Mouse (Mus musculus) limb, embryonic 11.5 days (tissue): Measurements from ENCODE around the gene Gfra1. TPM values are rescaled to one million over a fixed set of nuclear protein-coding genes. Genes with fewer than 3 reads are reported as not detected.

Experiments used
- ATAC-seq: fragments of 200-750 bp; cut with Nextera tagmentation; 2 replicates; pipeline ENCODE4 v1.8.0; 2017; ENCODE audit warnings: low read depth; ENCODE audit not compliant: insufficient number of reproducible peaks, low FRiP score, low TSS enrichment
- DNase-seq: peaks from one replicate; pipeline ENCODE4 v3.0.0-alpha.2; 2015; ENCODE audit warnings: low spot score
- H3K27ac ChIP-seq: fragments of 300-500 bp; sonication (generic); replicated peaks from 2 replicates; pipeline ENCODE4 v1.5.1; 2014; ENCODE audit warnings: low read depth, mild to moderate bottlenecking, low read length
- H3K27me3 ChIP-seq: fragments of 300-500 bp; sonication (generic); 2 replicates; pipeline ENCODE4 v1.6.1; 2014; ENCODE audit warnings: mild to moderate bottlenecking, low read length, mixed read lengths; ENCODE audit not compliant: control insufficient read depth, insufficient read depth
- H3K36me3 ChIP-seq: fragments of 300-500 bp; sonication (generic); 2 replicates; pipeline ENCODE4 v1.6.1; 2014; ENCODE audit warnings: mild to moderate bottlenecking, low read length, moderate library complexity, mixed read lengths; ENCODE audit not compliant: control insufficient read depth, insufficient read depth
- H3K4me1 ChIP-seq: fragments of 300-500 bp; sonication (generic); 2 replicates; pipeline ENCODE4 v1.6.1; 2014; ENCODE audit warnings: low read length, mixed read lengths; ENCODE audit not compliant: control insufficient read depth, insufficient read depth
- H3K4me2 ChIP-seq: fragments of 300-500 bp; sonication (generic); 2 replicates; pipeline ENCODE4 v1.6.1; 2014; ENCODE audit warnings: low read depth, mild to moderate bottlenecking, moderate library complexity; ENCODE audit not compliant: severe bottlenecking
- H3K4me3 ChIP-seq: fragments of 300-500 bp; sonication (generic); 2 replicates; pipeline ENCODE4 v1.5.1; 2014; ENCODE audit warnings: low read depth, low read length
- H3K9ac ChIP-seq: fragments of 300-500 bp; sonication (generic); 2 replicates; pipeline ENCODE4 v1.6.1; 2014; ENCODE audit warnings: mild to moderate bottlenecking, low read length
- H3K9me3 ChIP-seq: fragments of 300-500 bp; sonication (generic); 2 replicates; pipeline ENCODE4 v1.6.1; 2016; ENCODE audit warnings: low read length; ENCODE audit not compliant: control insufficient read depth
- WGBS: fragments of 180-500 bp; shearing (Covaris S2); extraction: QIAGEN DNeasy Blood & Tissue Kit; methylation state at CpG from one replicate; pipeline ENCODE4 v1.1.7; 2014; 5-methylcytosine and 5-hydroxymethylcytosine counted together
- polyA plus RNA-seq: library from polyadenylated mRNA; unstranded; fragments of >200 nt; fragmentation: Nextera tagmentation; extraction: Ambion mirVana; gene quantifications from 2 replicates; pipeline ENCODE4 v1.2.1, GENCODE M21; 2014

The Gfra1 gene
- polyA plus RNA-seq, 1 experiment from 2014 or later: 5.6 TPM

DNA sequence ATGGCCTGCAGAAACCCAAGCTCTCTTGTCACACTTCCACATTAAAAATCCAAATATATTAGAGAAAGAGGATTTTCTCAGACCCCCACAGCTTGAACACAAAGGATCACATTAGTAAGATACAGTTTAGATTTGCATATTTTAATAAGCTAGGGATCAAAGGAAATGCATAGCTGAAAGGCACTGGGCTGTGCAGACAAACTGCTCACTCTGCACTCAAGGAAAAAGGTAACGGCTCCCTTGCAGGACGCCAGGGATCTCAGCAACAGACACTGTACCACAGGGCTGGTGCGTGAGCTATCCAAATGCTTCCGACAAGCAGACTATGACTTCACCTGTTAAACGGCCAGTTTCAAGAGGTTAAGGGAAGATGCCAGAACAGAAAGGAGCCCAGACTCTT lies 127.7 kb downstream of the Gfra1 start:
- no peak overlapping the region for H3K27ac ChIP-seq
- no peak overlapping the region for H3K4me2 ChIP-seq
- no peaks in the 10 kb centered on the region for H3K36me3 ChIP-seq
- no peak overlapping the region for H3K4me3 ChIP-seq
- no peak overlapping the region for H3K9ac ChIP-seq
- DNase-seq: no peak
- H3K4me1 ChIP-seq: no peaks in the 10 kb centered on the region
- 64% methylated on average over 5 of the region's 5 CpGs for WGBS
- no peaks in the 10 kb centered on the region for H3K27me3 ChIP-seq
- no peak for ATAC-seq
- H3K9me3 ChIP-seq: no peaks in the 10 kb centered on the region

- DNase-seq: no peak
- no peak for ATAC-seq
- H3K4me2 ChIP-seq: no peak overlapping the region
- H3K9ac ChIP-seq: no peak overlapping the region
- no peaks in the 10 kb centered on the region; the same call in none of the 2 replicates for H3K36me3 ChIP-seq
- no peaks in the 10 kb centered on the region for H3K27me3 ChIP-seq
- H3K4me3 ChIP-seq: no peak overlapping the region
- WGBS: 80% methylated on average over 5 of the region's 5 CpGs
- no peaks in the 10 kb centered on the region for H3K4me1 ChIP-seq
- peaks cover 6% of the 10 kb centered on the region; the same call in 1 of the 2 replicates for H3K9me3 ChIP-seq
- no peak overlapping the region for H3K27ac ChIP-seq
Measured at GRCm38 (mm10) chr19:58316474-58316873, 139.2 kb downstream of the Gfra1 start.

DNA sequence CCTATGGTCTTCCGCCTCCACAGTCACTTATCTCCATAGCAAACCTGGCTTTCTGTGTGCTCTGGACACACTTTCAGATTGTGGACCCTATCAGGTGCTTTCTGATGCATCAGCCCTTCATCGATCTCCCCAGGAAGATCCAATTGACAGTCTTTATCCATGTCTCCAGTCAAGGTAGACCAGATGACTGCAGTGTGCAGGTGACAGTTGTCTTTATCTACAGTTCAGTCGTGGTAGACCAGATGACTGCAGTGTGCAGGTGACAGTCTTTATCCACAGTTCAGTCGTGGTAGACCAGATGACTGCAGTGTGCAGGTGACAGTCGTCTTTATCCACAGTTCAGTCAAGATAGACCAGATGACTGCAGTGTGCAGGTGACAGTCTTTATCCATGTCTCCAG lies 140.0 kb downstream of the Gfra1 start:
- Histone ChIP-seq H3K9ac (no peak overlapping the region), H3K27me3 (no peaks in the 10 kb centered on the region), H3K4me3 (no peak overlapping the region), H3K4me1 (no peaks in the 10 kb centered on the region), H3K4me2 (no peak overlapping the region), H3K27ac (no peak overlapping the region), H3K9me3 (peaks cover 6% of the 10 kb centered on the region; the same call in 1 of the 2 replicates), H3K36me3 (no peaks in the 10 kb centered on the region; the same call in none of the 2 replicates)
- ATAC-seq: no peak
- 93% methylated on average over 5 of the region's 5 CpGs for WGBS
- DNase-seq: no peak

DNA sequence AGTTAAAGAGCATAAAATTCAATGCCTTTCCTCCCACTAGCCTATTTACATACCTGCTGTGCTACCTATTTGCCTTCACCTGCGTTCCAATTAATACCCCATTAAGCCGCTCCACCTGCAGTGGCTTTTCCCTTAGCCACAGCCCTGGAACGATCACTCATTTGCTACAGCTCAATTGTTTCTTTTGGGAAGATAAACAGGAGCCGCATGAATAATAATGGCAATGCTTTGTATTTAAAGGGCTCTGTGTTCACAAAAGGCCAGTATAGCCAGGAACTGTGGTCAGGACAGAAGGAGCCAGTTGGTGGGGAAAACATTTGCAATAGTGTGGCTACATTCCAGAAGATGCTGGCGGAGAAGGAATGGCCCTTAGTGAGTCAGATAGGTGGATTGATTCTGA lies 141.1 kb downstream of the Gfra1 start:
- 91% methylated on average over 5 of the region's 5 CpGs for WGBS
- no peaks in the 10 kb centered on the region for H3K27me3 ChIP-seq
- H3K36me3 ChIP-seq: no peaks in the 10 kb centered on the region; the same call in 1 of the 2 replicates
- no peak overlapping the region for H3K4me3 ChIP-seq
- no peak for DNase-seq
- no peak for ATAC-seq
- H3K4me2 ChIP-seq: no peak overlapping the region
- no peak overlapping the region for H3K9ac ChIP-seq
- peaks cover 6% of the 10 kb centered on the region; the same call in 1 of the 2 replicates for H3K9me3 ChIP-seq
- no peak overlapping the region for H3K27ac ChIP-seq
- H3K4me1 ChIP-seq: peaks cover 4% of the 10 kb centered on the region; the same call in 1 of the 2 replicates

DNA sequence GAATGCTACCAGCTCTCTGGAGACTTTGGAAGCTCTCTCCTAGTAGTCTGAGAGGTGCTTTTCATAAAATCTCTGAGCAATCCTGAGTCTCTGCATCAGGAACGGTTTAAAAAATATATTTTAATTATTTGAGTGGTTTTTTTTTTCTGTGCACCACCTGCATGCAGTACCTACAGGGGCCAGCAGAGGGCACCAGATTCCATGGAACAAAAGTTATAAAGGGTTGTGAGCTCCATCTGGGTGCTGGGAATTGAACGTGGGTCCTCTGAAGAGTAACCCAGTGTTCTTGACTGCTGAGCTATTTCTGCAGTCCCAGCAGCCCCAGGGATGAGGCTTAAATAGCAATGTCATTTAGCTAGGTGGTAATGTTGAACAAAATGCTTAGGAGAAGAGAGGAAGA lies 141.9 kb downstream of the Gfra1 start:
- Histone ChIP-seq H3K4me1 (peaks cover 4% of the 10 kb centered on the region; the same call in 1 of the 2 replicates), H3K27me3 (no peaks in the 10 kb centered on the region), H3K4me2 (no peak overlapping the region), H3K27ac (no peak overlapping the region), H3K36me3 (no peaks in the 10 kb centered on the region; the same call in 1 of the 2 replicates), H3K9me3 (peaks cover 6% of the 10 kb centered on the region; the same call in 1 of the 2 replicates), H3K4me3 (no peak overlapping the region), H3K9ac (no peak overlapping the region)
- no peak for ATAC-seq
- 92% methylated on average over 2 of the region's 2 CpGs for WGBS
- no peak for DNase-seq

DNA sequence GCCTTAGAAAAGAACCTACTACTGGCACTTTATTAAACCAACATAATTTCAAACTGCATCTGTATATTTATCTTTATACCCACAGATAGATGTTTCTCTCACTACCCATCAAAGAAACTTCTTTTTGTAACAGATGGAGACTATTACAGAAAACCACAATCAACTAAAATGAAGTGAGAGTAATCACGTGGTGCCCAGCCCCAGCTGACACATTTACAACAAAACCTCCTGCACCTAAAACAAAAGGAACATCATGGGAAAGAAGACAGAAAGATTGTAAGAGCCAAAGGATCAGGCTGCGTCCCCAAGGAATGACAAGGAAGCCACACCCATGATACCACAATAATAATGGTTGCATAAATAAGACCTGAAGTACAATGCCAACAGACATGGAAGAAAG lies 143.2 kb downstream of the Gfra1 start:
- 86% methylated on average over 2 of the region's 2 CpGs for WGBS
- peaks cover 4% of the 10 kb centered on the region; the same call in 1 of the 2 replicates for H3K4me1 ChIP-seq
- peaks cover 6% of the 10 kb centered on the region; the same call in 1 of the 2 replicates for H3K9me3 ChIP-seq
- no peaks in the 10 kb centered on the region for H3K27me3 ChIP-seq
- no peak overlapping the region for H3K4me3 ChIP-seq
- H3K9ac ChIP-seq: no peak overlapping the region
- ATAC-seq (no peak), DNase-seq (no peak)
- H3K4me2 ChIP-seq: no peak overlapping the region
- H3K36me3 ChIP-seq: no peaks in the 10 kb centered on the region; the same call in 1 of the 2 replicates
- H3K27ac ChIP-seq: no peak overlapping the region

DNA sequence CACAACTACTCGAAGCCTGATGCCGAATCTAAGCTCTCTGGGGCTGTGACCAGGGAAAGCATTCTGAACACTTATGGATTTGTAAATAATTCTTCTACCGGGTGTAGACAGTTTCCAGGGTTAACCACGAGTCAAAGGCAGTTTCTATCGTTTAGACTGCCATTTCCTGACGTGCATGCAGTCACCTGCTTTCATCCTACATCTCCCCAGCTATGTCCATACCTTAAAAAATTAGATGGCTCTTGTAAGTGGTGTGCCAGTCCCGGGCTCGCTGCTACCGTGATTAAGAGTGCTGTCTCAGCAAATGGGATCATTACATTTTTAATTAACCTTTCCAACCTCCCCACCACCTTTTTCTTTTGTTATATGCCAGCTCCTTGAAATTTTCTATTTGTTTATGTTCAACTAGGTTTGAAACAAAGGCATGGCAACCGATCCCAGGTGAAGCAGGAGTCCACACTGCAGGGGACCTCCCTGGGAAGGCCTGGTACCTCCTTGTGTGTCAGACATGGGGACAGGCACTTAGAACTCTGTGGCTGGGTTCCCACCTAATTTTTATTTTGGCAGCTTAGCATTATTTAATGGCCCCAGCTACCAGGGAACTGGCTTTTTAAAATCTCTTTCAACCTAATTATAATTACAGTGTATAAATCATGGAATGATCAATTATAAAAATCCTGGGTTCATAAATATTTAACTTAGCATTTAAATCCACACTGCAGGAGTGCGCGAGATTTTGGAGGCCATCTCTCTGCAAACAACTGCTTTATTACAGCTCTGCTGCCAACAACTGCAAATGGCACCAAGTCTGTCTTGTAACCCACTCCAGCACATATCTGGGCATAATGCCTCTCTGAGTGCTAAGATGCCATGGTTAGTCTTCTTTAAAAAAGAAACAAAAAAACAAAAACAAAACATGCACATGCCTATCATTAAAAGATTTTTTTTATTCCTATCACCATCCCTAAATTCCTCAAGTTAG lies 145.1 kb downstream of the Gfra1 start:
- H3K4me1 ChIP-seq: peaks cover 4% of the 10 kb centered on the region; the same call in 1 of the 2 replicates
- no peak overlapping the region for H3K4me3 ChIP-seq
- no peaks in the 10 kb centered on the region; the same call in 1 of the 2 replicates for H3K36me3 ChIP-seq
- peaks cover 4% of the 10 kb centered on the region; the same call in 1 of the 2 replicates for H3K9me3 ChIP-seq
- 70% methylated on average over 12 of the region's 12 CpGs for WGBS
- ATAC-seq (no peak), DNase-seq (no peak)
- no peak overlapping the region for H3K27ac ChIP-seq
- no peak overlapping the region for H3K9ac ChIP-seq
- H3K4me2 ChIP-seq: no peak overlapping the region
- no peaks in the 10 kb centered on the region for H3K27me3 ChIP-seq

DNA sequence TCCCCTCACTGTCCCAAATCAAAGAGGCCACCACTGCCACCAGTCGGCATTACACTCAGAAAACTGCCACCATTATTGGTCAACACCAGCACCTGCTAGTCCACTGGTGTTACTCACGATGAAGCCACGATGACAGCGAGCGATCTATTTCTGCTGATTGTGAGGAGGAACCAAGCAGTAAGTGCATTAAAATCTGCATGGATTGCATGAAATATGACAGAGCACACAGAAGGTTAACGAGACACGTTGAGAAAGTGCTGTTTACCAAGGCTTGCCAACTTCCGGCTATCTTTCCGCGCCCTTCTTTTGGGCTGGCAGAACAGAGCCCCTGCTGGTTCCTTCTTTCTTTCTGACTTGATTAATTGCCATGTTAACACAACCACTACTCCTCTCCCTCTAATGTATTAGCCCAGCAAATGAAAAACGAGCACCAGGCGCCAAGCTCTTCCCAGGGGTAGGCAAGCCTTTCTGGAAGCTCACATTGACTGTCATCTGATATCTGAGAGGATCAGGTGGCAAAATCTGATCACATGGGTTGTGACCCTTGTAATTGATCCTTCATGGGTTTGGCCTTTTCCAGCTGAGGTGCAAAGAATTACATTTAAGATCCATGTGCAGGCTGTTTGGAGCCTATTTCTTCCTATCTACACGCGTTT lies 146.0 kb downstream of the Gfra1 start:
- Histone ChIP-seq H3K4me2 (no peak overlapping the region), H3K9me3 (peaks cover 4% of the 10 kb centered on the region; the same call in 1 of the 2 replicates), H3K4me1 (peaks cover 4% of the 10 kb centered on the region; the same call in 1 of the 2 replicates), H3K9ac (no peak overlapping the region), H3K36me3 (no peaks in the 10 kb centered on the region; the same call in 1 of the 2 replicates), H3K4me3 (no peak overlapping the region), H3K27ac (no peak overlapping the region), H3K27me3 (no peaks in the 10 kb centered on the region)
- ATAC-seq (no peak), DNase-seq (no peak)
- WGBS: 79% methylated on average over 14 of the region's 14 CpGs
